Comparison of ENCODE assay signal across 13 mouse cellular contexts in the genomic region with DNA sequence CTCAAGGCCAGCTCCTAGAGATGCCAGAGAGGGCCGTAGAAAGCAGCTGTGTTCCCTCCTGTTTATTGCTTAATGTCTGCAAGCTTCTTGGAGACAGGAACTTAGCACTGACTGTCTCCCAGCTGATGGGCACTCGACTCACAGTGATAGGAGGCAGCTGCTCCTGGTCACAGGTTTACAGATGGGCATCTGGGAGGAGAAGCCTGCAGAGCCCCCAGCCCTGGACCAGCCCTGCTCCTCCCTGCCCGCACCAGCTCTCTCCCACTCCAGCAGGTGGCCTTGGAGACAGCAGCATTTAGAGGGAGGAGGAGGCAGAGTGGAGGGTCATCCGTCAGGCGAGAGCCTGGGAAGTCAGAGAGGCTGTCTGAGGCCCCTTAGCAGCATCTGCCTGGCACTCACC. TPM values are rescaled to one million over a fixed set of nuclear protein-coding genes. Genes with fewer than 3 reads are reported as not detected.
DNase-seq lines count a peak whose midpoint lies in the region; ATAC-seq lines count a peak whose summit lies in the region.
"Had no signal": no experiment of that assay in that cellular context is flagged by ENCODE, and none has a peak within 500 bp of the region (broad histone marks: within the 10 kb centered on the region; RNA-seq: fewer than 3 reads in every experiment).

No protein-coding gene starts in this region.

- 14% methylated on average over 5 of the region's 5 CpGs for WGBS in kidney, embryonic 14.5 days
- 27% methylated on average over 5 of the region's 5 CpGs for WGBS in intestine, embryonic 16.5 days
- 32% methylated on average over 5 of the region's 5 CpGs for WGBS in stomach, embryonic 16.5 days

- no peaks in the 10 kb centered on the region for H3K36me3 ChIP-seq in kidney, embryonic 14.5 days (ENCODE audit: control insufficient read depth, insufficient read depth, low read length)
- no peaks in the 10 kb centered on the region for H3K36me3 ChIP-seq in intestine, embryonic 16.5 days (ENCODE audit: control insufficient read depth, insufficient read depth, low read length)
- no peaks in the 10 kb centered on the region for H3K36me3 ChIP-seq in stomach, embryonic 16.5 days (ENCODE audit: control insufficient read depth, insufficient read depth, low read length)
- H3K36me3 ChIP-seq: limb, embryonic 13.5 days; midbrain, embryonic 13.5 days had no signal

- DNase-seq in kidney, adult 9 months = no peak
- peak; percentile 66 for DNase-seq in ovary, adult 18-20 months (ENCODE audit: low spot score)
- DNase-seq in ovary, postnatal 10 days (ENCODE audit: low spot score) = no peak
- DNase-seq: liver, postnatal 0 days; right cerebral cortex, postnatal 4 days had no signal

- no peaks in the 10 kb centered on the region for H3K9me3 ChIP-seq in kidney, embryonic 14.5 days (ENCODE audit: control insufficient read depth, low read length)
- H3K9me3 ChIP-seq in intestine, embryonic 16.5 days (ENCODE audit: control insufficient read depth, low read length) = no peaks in the 10 kb centered on the region
- H3K9me3 ChIP-seq in stomach, embryonic 16.5 days (replicated peaks; ENCODE audit: control insufficient read depth, low read length) = no peaks in the 10 kb centered on the region
- H3K9me3 ChIP-seq: limb, embryonic 13.5 days; midbrain, embryonic 13.5 days had no signal

- H3K4me3 ChIP-seq in kidney, embryonic 14.5 days (ENCODE audit: low read length) = no peak overlapping the region
- H3K4me3 ChIP-seq in intestine, embryonic 16.5 days (ENCODE audit: low read length) = no peak overlapping the region
- no peak overlapping the region for H3K4me3 ChIP-seq in stomach, embryonic 16.5 days (replicated peaks; ENCODE audit: low read length)
- H3K4me3 ChIP-seq: limb, embryonic 13.5 days; midbrain, embryonic 13.5 days had no signal

- peaks cover 11% of the 10 kb centered on the region; the same call in 1 of the 2 replicates for H3K4me1 ChIP-seq in kidney, embryonic 14.5 days (ENCODE audit: control insufficient read depth, insufficient read depth, low read length)
- peaks cover 21% of the 10 kb centered on the region for H3K4me1 ChIP-seq in intestine, embryonic 16.5 days (ENCODE audit: control insufficient read depth, insufficient read depth, low read length)
- peaks cover 15% of the 10 kb centered on the region for H3K4me1 ChIP-seq in stomach, embryonic 16.5 days (ENCODE audit: control insufficient read depth, insufficient read depth, low read length)

- no peak overlapping the region for H3K9ac ChIP-seq in kidney, embryonic 14.5 days (ENCODE audit: low read depth, low read length)
- no peak overlapping the region for H3K9ac ChIP-seq in intestine, embryonic 16.5 days (ENCODE audit: low read depth, low read length)
- 0 out of 2 replicates have a peak overlapping the region, but pooled peaks have one; percentile 22 for H3K9ac ChIP-seq in stomach, embryonic 16.5 days (ENCODE audit: low read length)
- H3K9ac ChIP-seq: limb, embryonic 13.5 days; liver, postnatal 0 days; midbrain, embryonic 13.5 days had no signal

- H3K4me2 ChIP-seq in kidney, embryonic 14.5 days (replicated peaks; ENCODE audit: low read depth, low read length) = no peak overlapping the region
- no peak overlapping the region for H3K4me2 ChIP-seq in intestine, embryonic 16.5 days (ENCODE audit: low read depth, low read length)
- H3K4me2 ChIP-seq in stomach, embryonic 16.5 days (ENCODE audit: low read depth, low read length) = no peak overlapping the region
- H3K4me2 ChIP-seq: limb, embryonic 13.5 days; midbrain, embryonic 13.5 days had no signal

- no peaks in the 10 kb centered on the region for H3K27me3 ChIP-seq in kidney, embryonic 14.5 days (ENCODE audit: control insufficient read depth, insufficient read depth, low read length)
- H3K27me3 ChIP-seq in intestine, embryonic 16.5 days (replicated peaks; ENCODE audit: control insufficient read depth, insufficient read depth, low read length) = no peaks in the 10 kb centered on the region
- H3K27me3 ChIP-seq in stomach, embryonic 16.5 days (ENCODE audit: control insufficient read depth, insufficient read depth, low read length) = no peaks in the 10 kb centered on the region
- H3K27me3 ChIP-seq: limb, embryonic 13.5 days; midbrain, embryonic 13.5 days had no signal

- peak overlapping the region; percentile 51; the same call in 1 of the 2 replicates for H3K27ac ChIP-seq in kidney, embryonic 14.5 days (ENCODE audit: low read depth, low read length)
- H3K27ac ChIP-seq in intestine, embryonic 16.5 days (ENCODE audit: low read length) = no peak overlapping the region
- H3K27ac ChIP-seq in stomach, embryonic 16.5 days (ENCODE audit: low read length) = no peak overlapping the region
- H3K27ac ChIP-seq: limb, embryonic 13.5 days; midbrain, embryonic 13.5 days had no signal

- peak; percentile 93 for ATAC-seq in kidney, embryonic 14.5 days (ENCODE audit: low FRiP score, low TSS enrichment)
- ATAC-seq in intestine, embryonic 16.5 days = 0 out of 2 replicates have a peak, but pooled peaks have one; percentile 8
- no peak for ATAC-seq in stomach, embryonic 16.5 days (ENCODE audit: insufficient read depth, low FRiP score)
- ATAC-seq in monocyte, adult 5-6 weeks (replicated peaks; ENCODE audit: insufficient number of reproducible peaks, low FRiP score, low TSS enrichment, poor library complexity, severe bottlenecking) = no peak
- ATAC-seq: liver, postnatal 0 days; midbrain, embryonic 13.5 days; Patski had no signal

RNA-seq across cellular contexts. Expression of gene Doc2b, which starts 11.6 kb away (rescaled TPM):
- polyA plus RNA-seq in kidney, embryonic 14.5 days (2014; fragmentation: Nextera tagmentation; extraction: Ambion mirVana) = 1.1 and 1.2 TPM in 2 replicates
- 0.61 and 0.97 TPM in 2 replicates for polyA plus RNA-seq in intestine, embryonic 16.5 days (2015; fragmentation: Nextera tagmentation; extraction: Ambion mirVana)
- 1.2 TPM in 2 replicates for polyA plus RNA-seq in stomach, embryonic 16.5 days (2015; fragmentation: Nextera tagmentation; extraction: Ambion mirVana)
- not detected in 3 replicates for total RNA-seq in monocyte, adult 5-6 weeks (2017)
- total RNA-seq: CH12.LX had no signal
- polyA plus RNA-seq: liver, postnatal 0 days had no signal

Comparison
In these comparisons a context has a peak if more than half of its experiments do, and no peak if none do; other contexts are left out.
1. ATAC-seq: peak in kidney, embryonic 14.5 days (single experiment) and intestine, embryonic 16.5 days (single experiment); none in stomach, embryonic 16.5 days (single experiment) and monocyte, adult 5-6 weeks (single experiment).